Mouse (Mus musculus) ovary, postnatal 10 days (tissue): ENCODE results near the gene Fam107a.
A peak's percentile ranks its signal among the peaks of the same experiment; 100 is the strongest.

Experiments
- DNase-seq: peaks from one replicate; pipeline ENCODE4 v3.0.0; 2022; ENCODE audit warnings: low spot score

The Fam107a gene

DNA sequence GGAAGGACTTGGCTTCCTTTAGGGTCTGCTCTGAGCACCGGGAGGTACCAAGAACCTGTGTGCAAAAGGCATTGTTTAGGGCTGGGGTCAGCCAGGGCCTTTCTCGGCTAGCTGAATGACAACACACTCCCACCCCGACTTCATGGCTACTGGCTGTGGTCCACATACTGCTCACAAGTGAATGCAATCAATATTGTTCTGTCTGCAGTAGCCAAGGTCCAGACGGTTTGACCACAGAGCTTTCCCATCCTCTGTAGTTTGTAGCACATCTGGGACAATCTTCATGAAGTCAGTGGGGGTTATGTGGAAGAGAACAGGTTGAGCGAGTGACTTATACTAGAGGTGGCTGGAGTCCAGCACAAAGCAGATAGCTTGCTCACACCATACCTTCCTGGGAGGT lies 60.9 kb downstream of the Fam107a start:
- DNase-seq: no peak

DNA sequence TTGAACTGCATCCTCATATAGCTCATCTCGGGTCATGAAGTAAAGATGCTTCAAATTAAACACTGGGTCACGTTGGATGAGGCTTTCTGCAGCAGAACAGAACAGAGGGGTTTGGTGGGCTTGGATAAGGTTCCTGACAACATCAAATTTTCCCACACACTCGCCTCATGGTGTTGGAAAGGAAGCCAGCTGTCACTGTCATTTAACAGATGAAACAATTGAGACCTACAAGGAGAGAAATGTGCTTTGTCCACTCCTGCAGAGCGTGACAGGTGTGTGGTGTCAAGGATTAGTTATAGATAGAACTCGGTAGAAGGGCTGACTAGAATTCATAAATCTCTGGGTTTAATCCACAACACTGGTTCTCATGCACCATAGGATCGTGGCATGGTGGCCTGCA lies 61.8 kb downstream of the Fam107a start:
- no peak for DNase-seq

DNA sequence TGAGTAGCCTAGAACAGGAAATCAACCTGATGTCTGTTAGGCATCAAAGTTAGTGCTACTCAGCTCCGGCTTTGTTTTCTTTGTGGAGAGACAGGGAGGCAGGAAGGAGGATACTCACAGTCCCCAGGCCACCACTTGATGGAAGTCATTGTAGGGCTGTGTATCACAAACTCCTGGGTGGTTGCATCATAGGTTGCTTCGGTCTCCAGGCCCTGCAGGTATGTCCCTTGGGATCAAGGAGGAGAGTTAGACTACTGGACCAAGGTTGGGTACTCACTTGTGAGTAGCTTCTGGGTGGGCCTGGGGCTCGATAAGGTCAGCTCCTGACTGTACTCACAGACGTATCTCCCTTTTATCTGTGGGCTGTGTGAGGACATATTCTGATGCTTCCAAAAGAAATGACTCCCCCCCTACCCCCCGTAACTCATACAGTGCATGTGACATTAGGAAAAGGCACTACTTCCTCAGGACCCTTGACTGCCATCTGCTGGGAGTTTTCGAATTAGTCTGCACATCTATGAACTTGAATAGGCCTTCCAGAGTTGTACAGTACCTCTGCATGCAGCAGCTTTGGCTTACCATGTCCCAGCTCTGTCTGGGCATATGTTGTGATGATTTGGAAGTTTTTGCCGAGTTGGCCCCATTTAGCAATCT lies 62.6 kb downstream of the Fam107a start:
- peak; percentile 27 for DNase-seq

DNA sequence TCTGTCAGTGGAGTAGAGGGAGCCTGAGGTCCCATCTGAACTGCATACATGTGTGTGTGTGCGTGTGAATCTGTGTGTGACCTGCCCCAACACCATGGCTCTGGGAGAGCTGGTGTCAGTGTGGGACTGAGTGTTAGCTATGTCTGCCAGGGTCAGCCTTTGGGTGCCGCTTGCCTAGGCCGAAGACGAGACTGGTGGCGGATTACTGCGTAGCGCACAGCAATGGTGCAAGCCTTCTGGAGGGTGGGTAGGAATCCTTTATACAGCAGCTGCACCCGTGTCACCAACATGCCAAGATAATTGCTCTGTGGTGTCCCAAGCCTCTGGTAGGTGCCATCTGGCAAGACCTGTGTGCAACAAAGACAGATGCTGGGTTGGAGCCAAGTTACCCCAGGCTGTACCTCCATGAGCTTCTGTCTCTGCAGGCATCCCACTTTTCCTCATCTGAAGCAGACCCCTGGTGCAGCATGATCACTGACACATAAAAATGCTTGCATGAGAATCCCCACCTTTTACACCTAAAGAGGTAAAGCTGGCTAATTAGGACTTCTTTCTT lies 66.4 kb downstream of the Fam107a start:
- DNase-seq: no peak

DNA sequence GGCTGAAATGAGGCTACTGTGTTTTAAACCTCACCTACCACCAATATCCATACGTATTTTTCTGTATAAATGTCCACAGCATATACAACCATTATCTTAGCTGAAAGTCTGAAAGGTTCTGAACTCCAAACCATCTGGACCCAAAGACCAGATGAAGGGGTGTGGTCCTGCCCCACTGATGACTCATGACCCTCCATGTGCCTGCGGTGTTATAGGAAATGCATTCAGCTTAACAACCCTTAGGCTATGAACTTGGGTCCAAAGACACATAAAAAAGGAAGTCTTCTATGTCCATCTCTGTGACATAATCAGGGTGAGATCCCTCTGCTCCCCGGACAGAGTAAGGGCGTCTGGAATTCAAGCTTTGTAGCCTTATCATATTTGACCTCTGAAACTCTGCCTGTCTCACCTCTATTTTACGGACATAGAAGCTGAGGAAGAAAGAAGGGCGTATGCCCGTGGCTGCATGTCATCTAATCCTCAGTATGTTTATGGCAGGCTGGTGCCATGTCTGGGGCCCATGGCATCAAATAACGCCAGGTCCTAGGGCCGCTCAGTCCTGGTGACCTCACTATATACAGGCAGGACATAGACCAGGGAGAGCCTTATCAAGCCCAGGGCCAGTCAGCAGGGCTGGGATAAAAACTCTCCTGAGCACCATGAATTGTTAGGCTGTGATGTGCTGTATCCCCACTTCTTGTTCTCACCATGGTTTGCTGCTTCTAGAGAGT lies 67.5 kb downstream of the Fam107a start:
- no peak for DNase-seq

DNA sequence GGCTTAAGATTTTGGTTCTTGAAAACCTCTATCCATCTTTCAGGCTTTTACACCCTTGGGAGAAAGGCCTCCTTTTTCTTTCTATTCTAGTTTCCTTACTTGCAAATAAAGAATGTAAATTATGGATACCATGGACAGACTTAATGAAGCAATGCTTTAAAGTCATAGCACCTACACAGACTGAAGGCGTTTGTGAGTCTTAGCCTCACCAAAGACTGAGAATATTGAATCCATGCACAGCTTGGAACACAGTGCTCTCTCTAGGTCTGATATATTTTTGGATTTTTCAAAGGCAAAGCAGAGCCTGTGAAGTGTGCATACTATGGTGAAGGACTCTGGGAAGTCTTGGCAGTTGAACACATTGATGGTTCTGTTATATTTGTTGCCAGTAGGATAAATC lies 68.6 kb downstream of the Fam107a start:
- DNase-seq: no peak

DNA sequence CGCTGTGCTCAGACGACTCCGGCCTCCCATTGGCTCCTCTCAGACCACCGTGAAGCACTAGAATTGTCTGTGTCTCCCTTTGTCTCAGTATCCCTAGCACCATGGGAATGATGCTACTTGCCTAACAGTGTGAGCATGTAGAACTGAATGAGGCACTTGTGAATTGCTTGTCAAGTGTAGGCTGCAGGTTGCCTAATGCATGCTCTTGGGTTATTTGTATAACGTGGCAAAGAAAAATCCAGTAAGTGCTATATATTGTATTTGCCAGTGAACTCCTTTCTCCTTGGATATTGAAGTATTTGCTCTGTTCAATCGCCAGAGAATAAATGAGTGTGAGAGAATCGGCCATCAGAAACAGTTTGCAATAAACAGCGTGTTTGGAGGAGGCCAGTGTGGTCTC lies 70.9 kb downstream of the Fam107a start:
- DNase-seq: no peak
